Mouse (Mus musculus): ENCODE data around the gene Ube2f.

GRCm38 (mm10) chr1:91259794-91260193 is 9.7 kb downstream of the Ube2f start:
- TF ChIP-seq CTCF (IDR thresholded peaks at IDR 0.05; ENCODE audit: low read depth, low read length) (no peak), POLR2AphosphoS5 (IDR thresholded peaks at IDR 0.05; ENCODE audit: insufficient replicate concordance, low read depth, low read length) (no peak)
